Mouse (Mus musculus) liver, embryonic 14.5 days (tissue): ENCODE measurements at regions not wholly inside any gene's neighbourhood (a gene's known extent, or its start where the extent isn't known, plus 50 kb on each side); places are given as distances from the start of the nearest gene placed in this dataset.

Experiments
- CTCF ChIP-seq: IDR thresholded peaks from 2 replicates; pipeline ENCODE4 v1.5.1; 2016; ENCODE audit warnings: antibody characterized with exemption, low read depth, control low read depth
- EP300 ChIP-seq: IDR thresholded peaks from 2 replicates; pipeline ENCODE4 v1.6.1; 2016; ENCODE audit warnings: antibody characterized with exemption, low read depth

DNA sequence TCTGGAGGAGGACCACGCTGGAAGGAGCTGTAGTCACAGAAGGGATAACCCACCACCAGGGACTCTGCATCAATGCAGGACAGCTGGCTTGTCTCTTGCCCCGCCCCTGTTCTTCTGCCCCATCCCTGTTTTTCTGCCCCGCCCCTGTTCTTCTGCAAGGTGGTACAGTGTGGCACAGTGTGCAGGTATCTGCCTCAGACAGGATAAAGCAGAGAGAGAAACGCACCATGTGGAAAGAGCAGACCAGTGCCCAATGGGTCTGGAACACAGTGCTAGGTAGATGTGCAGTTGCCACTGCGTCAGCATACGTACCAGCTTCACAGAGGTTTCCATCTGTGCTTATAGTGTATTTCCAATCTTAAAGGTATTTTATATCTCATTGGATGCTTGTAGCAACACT is 66.2 kb upstream of the Mmp2 start:
- TF ChIP-seq EP300 (no peak), CTCF (no peak)
